Mouse (Mus musculus): ENCODE data around the gene 0610030E20Rik. TPM values are rescaled to one million over a fixed set of nuclear protein-coding genes. Genes with fewer than 3 reads are reported as not detected.

The 0610030E20Rik gene
- polyA plus RNA-seq, 1 experiment from 2014 or later: 29.2 TPM

DNA sequence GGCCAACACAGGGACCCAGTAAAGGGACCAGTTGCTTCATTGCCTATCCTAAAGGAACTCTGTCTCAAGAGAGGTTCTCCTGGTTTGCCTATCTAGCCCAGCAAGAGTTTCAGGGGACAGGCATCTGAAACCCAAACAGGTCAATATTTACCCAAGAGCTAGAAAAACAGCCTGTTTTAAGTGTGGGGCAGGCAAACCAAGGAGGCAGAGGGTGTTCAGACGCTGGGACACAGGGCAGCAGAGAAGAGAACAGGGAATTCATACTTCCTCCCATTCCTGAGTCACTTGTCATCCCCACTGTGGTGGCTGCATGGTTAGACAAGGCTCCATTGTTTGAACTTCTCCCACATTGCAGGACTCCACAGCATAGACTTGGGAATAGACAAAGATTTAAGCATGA, 24.5 kb downstream of the 0610030E20Rik start:
- H3K9ac ChIP-seq (replicated peaks): no peak overlapping the region
- no peak overlapping the region for H3K4me3 ChIP-seq (replicated peaks)
- no peaks in the 10 kb centered on the region for H3K9me3 ChIP-seq
- no peaks in the 10 kb centered on the region for H3K27me3 ChIP-seq
- H3K4me2 ChIP-seq: no peak overlapping the region
- ATAC-seq (ENCODE audit: insufficient number of reproducible peaks, insufficient read depth, low FRiP score, low TSS enrichment, low read depth): no peak
- WGBS: 39% methylated on average over 1 of the region's 1 CpGs
- 0 out of 2 replicates have a peak overlapping the region, but pooled peaks have one; percentile 18 for H3K27ac ChIP-seq
- H3K36me3 ChIP-seq: no peaks in the 10 kb centered on the region
- peaks cover 6% of the 10 kb centered on the region; the same call in 1 of the 2 replicates for H3K4me1 ChIP-seq (replicated peaks)

DNA sequence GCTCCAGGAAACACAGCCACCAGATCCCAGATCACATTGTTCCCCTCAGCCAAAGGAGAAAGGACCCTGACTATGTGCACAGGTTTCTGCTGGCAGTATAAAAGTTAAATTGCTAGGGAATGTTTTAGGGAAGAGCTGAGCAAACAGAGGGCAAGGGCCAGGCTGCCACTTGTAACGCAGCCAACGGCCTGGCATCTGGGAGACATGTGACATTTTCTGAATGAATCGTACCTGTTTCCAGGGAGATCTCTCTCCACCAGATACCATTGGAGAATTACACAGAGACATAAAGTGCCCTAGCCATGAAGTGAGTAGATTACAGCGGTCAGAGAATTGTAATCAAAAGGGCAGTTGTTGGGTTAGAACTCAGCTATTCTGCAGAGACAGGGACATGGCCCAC, 26.1 kb downstream of the 0610030E20Rik start:
- H3K4me1 ChIP-seq (replicated peaks): peaks cover 6% of the 10 kb centered on the region; the same call in 1 of the 2 replicates
- no peak for ATAC-seq (ENCODE audit: insufficient number of reproducible peaks, insufficient read depth, low FRiP score, low TSS enrichment, low read depth)
- WGBS: 86% methylated on average over 4 of the region's 4 CpGs
- no peak overlapping the region for H3K4me2 ChIP-seq
- H3K27me3 ChIP-seq: no peaks in the 10 kb centered on the region
- no peak overlapping the region for H3K27ac ChIP-seq
- no peaks in the 10 kb centered on the region for H3K9me3 ChIP-seq
- H3K36me3 ChIP-seq: no peaks in the 10 kb centered on the region
- H3K9ac ChIP-seq (replicated peaks): no peak overlapping the region
- no peak overlapping the region for H3K4me3 ChIP-seq (replicated peaks)

DNA sequence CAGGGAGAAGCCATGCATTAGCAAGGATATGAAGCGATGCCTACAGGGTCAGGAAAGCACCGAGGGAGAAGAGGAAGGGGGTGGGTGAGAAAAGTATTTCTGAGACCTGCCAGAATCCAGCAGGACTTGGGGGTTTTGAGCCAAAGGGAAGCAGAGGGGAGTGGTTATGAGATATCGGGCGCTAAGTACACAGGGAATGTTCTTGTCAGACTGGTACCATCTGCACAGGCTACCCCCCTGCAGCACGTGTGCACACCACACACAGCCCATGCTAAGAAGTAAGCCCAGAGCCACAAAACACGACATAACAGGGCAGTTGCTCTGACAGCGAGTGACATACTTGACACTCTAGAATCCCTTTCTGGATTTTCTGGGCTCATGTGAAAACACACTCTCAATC, 27.1 kb downstream of the 0610030E20Rik start:
- Histone ChIP-seq H3K9me3 (no peaks in the 10 kb centered on the region), H3K4me1 (replicated peaks) (peaks cover 6% of the 10 kb centered on the region; the same call in 1 of the 2 replicates), H3K9ac (replicated peaks) (no peak overlapping the region), H3K27me3 (peaks cover 4% of the 10 kb centered on the region; the same call in 1 of the 2 replicates), H3K27ac (no peak overlapping the region), H3K4me3 (replicated peaks) (no peak overlapping the region), H3K36me3 (no peaks in the 10 kb centered on the region), H3K4me2 (no peak overlapping the region)
- ATAC-seq (ENCODE audit: insufficient number of reproducible peaks, insufficient read depth, low FRiP score, low TSS enrichment, low read depth): no peak
- WGBS: 69% methylated on average over 7 of the region's 7 CpGs

DNA sequence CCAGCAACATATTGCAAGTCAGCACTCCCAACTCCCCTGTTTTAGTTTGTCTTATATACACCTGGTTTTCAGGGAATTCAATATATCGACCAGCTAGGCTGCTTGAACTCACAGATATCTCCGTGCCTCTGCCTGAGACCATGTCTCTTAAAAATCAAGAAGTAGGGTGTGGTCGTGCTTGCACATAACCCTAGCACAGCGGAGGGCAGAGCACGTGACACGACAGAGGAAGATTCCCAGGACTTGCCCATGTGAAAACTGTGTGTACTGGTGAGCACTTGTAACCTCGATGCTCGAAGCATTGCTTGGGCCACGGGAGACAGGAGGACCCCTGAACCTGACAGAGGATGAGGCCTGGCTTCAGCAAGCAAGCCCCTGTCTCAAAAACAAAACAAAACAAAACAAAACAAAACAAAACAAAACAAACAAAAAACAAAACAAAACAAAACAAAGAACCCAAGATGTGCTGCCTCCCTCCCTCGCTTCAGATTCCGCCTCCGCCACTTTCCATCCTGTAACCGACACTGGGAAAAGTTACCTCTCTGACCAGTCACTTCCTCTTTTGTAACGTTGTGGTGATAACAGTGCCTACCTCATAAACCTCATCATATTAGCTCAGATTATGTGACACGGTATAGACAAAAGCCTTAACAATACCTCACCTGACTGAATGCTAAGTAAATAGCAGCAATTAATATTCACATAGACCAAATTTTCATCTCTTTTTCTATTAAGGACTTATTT, 27.9 kb downstream of the 0610030E20Rik start:
- no peak for ATAC-seq (ENCODE audit: insufficient number of reproducible peaks, insufficient read depth, low FRiP score, low TSS enrichment, low read depth)
- Histone ChIP-seq H3K9me3 (no peaks in the 10 kb centered on the region), H3K36me3 (no peaks in the 10 kb centered on the region), H3K4me2 (no peak overlapping the region), H3K4me3 (replicated peaks) (no peak overlapping the region), H3K4me1 (replicated peaks) (peaks cover 13% of the 10 kb centered on the region; the same call in 1 of the 2 replicates), H3K27me3 (peaks cover 11% of the 10 kb centered on the region; the same call in 1 of the 2 replicates), H3K9ac (replicated peaks) (no peak overlapping the region), H3K27ac (no peak overlapping the region)
- 78% methylated on average over 15 of the region's 15 CpGs for WGBS

DNA sequence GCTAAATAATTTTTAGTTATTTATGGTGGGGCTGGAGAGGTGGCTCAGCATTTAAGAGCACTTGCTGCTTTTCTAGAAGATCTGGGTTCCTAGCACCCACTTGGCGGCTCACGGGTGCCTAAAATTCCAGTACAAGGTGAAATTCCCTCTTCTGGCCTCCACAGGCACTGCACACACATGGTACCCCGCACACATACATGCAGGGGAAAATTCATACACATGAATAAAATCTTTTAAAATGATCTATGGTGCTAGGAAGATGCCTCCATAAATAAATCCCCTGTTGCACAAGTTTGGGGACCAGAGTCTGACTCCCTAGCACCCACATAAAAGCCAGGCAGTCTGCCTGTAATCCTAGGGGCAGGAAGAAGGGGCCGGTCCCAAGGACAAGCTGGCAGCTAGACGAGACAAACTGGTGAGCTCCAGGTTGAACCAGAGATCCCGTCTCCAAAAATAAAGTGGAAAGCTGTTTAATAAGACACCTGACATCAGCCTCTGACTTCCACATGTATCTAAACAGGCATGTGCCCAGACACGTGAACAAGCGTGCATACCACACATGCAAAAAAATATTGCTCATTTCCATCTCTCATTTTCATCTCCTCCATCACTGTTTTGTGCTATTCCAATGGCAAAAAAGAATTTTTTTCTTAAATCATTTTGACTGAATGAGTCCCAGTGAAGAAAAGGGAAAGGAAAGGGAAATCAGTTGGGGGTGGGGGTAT, 31.6 kb downstream of the 0610030E20Rik start:
- Histone ChIP-seq H3K4me2 (no peak overlapping the region), H3K4me3 (replicated peaks) (no peak overlapping the region), H3K27me3 (peaks cover 17% of the 10 kb centered on the region; the same call in 1 of the 2 replicates), H3K4me1 (replicated peaks) (peaks cover 13% of the 10 kb centered on the region; the same call in 1 of the 2 replicates), H3K9me3 (no peaks in the 10 kb centered on the region), H3K9ac (replicated peaks) (no peak overlapping the region), H3K27ac (no peak overlapping the region), H3K36me3 (no peaks in the 10 kb centered on the region)
- no peak for ATAC-seq (ENCODE audit: insufficient number of reproducible peaks, insufficient read depth, low FRiP score, low TSS enrichment, low read depth)
- 85% methylated on average over 8 of the region's 8 CpGs for WGBS

DNA sequence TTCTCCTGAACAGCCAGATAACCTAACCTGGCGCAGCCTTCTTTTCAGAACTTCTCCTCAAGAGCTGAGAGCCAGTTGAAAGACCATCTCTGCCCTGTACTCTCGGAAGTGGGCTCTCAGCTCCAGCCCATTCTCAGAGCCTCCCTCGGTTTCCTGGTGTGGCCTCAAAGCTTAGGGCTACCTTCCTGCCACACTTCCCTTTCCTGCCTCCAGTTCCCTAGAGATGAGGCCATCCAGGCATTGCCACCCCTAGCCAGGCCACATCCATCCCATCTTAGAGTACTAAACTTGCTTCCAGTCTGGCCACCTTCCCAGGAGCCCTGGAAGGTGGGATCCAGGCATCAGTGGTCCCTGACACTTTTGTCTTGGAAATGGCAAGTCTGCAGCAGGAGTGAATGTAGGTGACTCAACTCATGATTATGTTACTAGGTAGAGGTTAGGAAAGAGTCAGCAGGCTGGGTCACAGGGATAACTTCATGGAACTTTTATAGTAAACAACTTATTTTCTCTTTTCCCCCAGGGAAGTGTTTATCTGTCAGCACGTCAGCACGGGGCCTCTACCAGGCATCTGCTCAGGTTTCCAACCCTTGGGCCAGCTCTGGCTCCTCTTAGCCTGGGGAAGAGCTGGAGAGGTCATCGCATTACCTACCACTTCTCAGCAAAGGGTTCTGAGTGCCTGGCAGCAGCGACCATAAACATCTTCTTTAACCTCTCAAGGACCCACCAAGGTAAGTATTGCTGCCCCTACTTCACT, 32.4 kb downstream of the 0610030E20Rik start:
- Histone ChIP-seq H3K36me3 (peaks cover 6% of the 10 kb centered on the region), H3K4me2 (peak overlapping the region; percentile 79), H3K27ac (peak overlapping the region; percentile 45; the same call in 1 of the 2 replicates), H3K9ac (replicated peaks) (no peak overlapping the region), H3K27me3 (peaks cover 17% of the 10 kb centered on the region; the same call in 1 of the 2 replicates), H3K4me3 (replicated peaks) (peak overlapping the region; percentile 59), H3K9me3 (no peaks in the 10 kb centered on the region), H3K4me1 (replicated peaks) (peaks cover 13% of the 10 kb centered on the region; the same call in 1 of the 2 replicates)
- no peak for ATAC-seq (ENCODE audit: insufficient number of reproducible peaks, insufficient read depth, low FRiP score, low TSS enrichment, low read depth)
- 37% methylated on average over 7 of the region's 7 CpGs for WGBS

DNA sequence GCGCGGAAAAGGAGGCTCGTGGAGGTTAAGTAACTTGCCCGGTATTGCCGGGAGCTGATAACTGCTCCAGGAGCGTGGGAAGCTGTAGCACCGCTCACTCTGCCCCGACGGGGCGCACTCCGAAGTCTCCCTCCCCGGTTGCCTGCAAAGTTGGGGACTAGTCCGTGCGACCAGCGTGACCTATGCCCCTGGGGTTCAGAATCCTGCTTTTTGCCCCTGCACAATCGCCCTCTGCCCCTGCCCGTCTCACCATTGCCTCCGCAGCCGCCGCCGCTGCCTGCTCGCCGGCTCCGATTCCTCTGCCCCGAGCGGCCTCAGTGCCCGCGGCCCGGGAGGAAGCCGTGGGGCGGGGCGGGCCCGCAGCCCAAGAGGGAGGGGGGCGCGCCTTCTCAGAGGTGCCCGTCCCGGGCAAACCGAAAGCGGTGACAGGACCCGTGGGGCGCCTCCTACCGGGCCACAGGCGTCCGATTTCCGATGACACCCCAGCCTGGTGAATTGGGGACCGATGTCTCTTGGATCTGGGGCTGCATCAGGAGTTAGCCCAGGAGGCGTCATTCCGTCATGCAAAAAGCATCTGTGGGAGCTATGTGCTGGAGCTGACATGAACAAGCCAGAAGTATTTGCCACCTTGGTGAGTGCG, 33.1 kb downstream of the 0610030E20Rik start, which contains the start of gene Vamp5:
Gene Vamp5 (minus strand): TSS at position 338 of the 640 bp plus-strand sequence.
- peak within 1 kb of the TSS; percentile 45; the same call in 1 of the 2 replicates for H3K27ac ChIP-seq
- WGBS: 1% methylated on average over 47 of the region's 49 CpGs

DNA sequence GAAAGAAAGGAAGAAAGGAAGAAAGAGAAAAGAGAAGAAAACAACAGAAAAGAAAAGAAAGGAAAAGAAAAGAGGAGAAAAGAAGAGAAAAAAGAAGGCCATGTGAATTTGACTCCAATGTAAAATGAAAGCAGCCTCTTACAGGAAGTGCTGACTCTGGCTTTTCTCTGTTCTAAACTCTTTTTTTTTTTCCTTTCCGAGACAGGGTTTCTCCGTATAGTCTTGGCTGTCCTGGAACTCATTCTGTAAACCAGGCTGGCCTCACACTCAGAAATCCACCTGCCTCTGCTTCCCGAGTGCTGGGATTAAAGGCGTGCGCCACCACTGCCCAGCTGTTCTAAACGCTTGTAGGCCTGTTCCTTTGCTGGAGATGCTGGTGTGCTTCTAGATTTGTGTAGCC, 35.4 kb downstream of the 0610030E20Rik start:
- no peak overlapping the region for H3K4me2 ChIP-seq
- H3K27me3 ChIP-seq: peaks cover 17% of the 10 kb centered on the region; the same call in 1 of the 2 replicates
- H3K27ac ChIP-seq: no peak overlapping the region
- ATAC-seq (ENCODE audit: insufficient number of reproducible peaks, insufficient read depth, low FRiP score, low TSS enrichment, low read depth): no peak
- no peak overlapping the region for H3K9ac ChIP-seq (replicated peaks)
- H3K36me3 ChIP-seq: peaks cover 26% of the 10 kb centered on the region
- H3K4me3 ChIP-seq (replicated peaks): no peak overlapping the region
- WGBS: 80% methylated on average over 6 of the region's 6 CpGs
- H3K4me1 ChIP-seq (replicated peaks): peaks cover 14% of the 10 kb centered on the region
- no peaks in the 10 kb centered on the region for H3K9me3 ChIP-seq

More for the DNA sequence above, 33.1 kb downstream of the 0610030E20Rik start, which contains the start of gene Vamp5:
- Histone ChIP-seq H3K9me3 (no peaks in the 10 kb centered on the region), H3K4me3 (replicated peaks) (peak within 1 kb of the TSS; percentile 59), H3K4me1 (replicated peaks) (peaks cover 13% of the 10 kb centered on the region; the same call in 1 of the 2 replicates), H3K4me2 (peak within 1 kb of the TSS; percentile 79), H3K36me3 (peaks cover 13% of the 10 kb centered on the region), H3K27me3 (peaks cover 17% of the 10 kb centered on the region; the same call in 1 of the 2 replicates), H3K9ac (replicated peaks) (peak within 1 kb of the TSS; percentile 59; the same call in 1 of the 2 replicates)
- peak; percentile 74 for ATAC-seq (ENCODE audit: insufficient number of reproducible peaks, insufficient read depth, low FRiP score, low TSS enrichment, low read depth)

DNA sequence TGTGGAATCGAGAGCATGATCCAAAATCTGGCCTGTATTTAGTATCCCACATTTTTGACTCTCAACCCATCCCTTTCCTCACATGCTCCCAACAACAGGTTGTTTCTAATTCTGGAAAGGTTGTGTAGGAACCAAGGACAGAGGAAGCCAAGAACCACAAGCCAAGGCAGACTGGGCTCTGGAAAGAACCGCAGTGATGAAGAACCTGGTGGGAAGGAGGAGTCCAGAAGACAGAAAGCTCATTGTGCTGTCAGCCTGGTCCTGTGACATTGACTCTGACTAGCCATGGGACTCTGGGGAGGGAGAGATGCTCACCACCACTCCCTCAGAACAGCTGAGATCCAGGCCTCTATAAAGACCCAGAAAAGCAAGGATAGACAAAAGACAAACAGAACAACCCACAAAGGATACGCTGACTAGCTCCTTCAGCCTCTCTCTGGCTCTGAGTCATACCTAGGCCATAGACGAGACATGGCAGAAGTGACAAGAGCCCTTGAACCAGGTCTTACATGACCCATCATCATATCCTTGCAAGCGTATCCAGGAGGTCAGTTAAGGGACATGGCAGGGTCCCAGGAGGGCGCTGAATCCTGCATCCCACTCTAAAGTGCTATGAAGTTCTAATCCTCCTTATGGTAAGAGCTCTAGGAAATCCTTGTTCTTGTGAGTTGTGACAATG, 36.2 kb downstream of the 0610030E20Rik start:
- Histone ChIP-seq H3K4me3 (replicated peaks) (no peak overlapping the region), H3K27ac (no peak overlapping the region), H3K9ac (replicated peaks) (no peak overlapping the region), H3K27me3 (peaks cover 17% of the 10 kb centered on the region; the same call in 1 of the 2 replicates), H3K36me3 (peaks cover 26% of the 10 kb centered on the region), H3K4me2 (no peak overlapping the region), H3K4me1 (replicated peaks) (peaks cover 22% of the 10 kb centered on the region), H3K9me3 (no peaks in the 10 kb centered on the region)
- WGBS: 87% methylated on average over 6 of the region's 6 CpGs
- no peak for ATAC-seq (ENCODE audit: insufficient number of reproducible peaks, insufficient read depth, low FRiP score, low TSS enrichment, low read depth)

DNA sequence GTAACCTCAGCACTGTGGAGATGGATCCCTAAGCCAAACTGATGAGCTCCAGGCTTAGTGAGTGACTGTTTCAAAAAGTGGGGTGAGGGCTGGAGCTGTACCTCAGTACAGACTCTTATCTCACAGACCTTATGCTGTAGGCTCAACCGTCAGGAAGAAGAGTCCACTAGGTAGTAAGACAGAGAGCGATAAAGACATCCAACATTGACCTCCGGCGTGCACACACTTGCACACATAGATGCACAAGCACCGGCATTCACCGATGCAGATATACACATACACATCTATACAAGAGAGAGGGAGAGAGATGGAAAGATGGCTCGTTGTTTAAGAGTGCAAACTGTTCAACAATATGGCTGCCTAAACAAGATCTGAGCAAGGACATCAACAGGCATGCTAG, 36.8 kb downstream of the 0610030E20Rik start:
- no peak overlapping the region for H3K9ac ChIP-seq (replicated peaks)
- no peaks in the 10 kb centered on the region for H3K9me3 ChIP-seq
- H3K4me2 ChIP-seq: no peak overlapping the region
- ATAC-seq (ENCODE audit: insufficient number of reproducible peaks, insufficient read depth, low FRiP score, low TSS enrichment, low read depth): no peak
- H3K27me3 ChIP-seq: peaks cover 14% of the 10 kb centered on the region; the same call in 1 of the 2 replicates
- H3K36me3 ChIP-seq: peaks cover 26% of the 10 kb centered on the region
- WGBS: 93% methylated on average over 7 of the region's 7 CpGs
- H3K27ac ChIP-seq: no peak overlapping the region
- no peak overlapping the region for H3K4me3 ChIP-seq (replicated peaks)
- H3K4me1 ChIP-seq (replicated peaks): peaks cover 29% of the 10 kb centered on the region

Measured in limb, embryonic 12.5 days (tissue).